Mouse (Mus musculus): ENCODE data around the gene Lamc2. TPM values are rescaled to one million over a fixed set of nuclear protein-coding genes. Genes with fewer than 3 reads are reported as not detected.
"Not testable (repeated sequence)": the region's sequence is repeated elsewhere in the genome, so short reads cannot be mapped to it uniquely, and the experiment has no call there.

Gene Lamc2
- total RNA-seq, 1 experiment from 2014 or later, result not detected

DNA sequence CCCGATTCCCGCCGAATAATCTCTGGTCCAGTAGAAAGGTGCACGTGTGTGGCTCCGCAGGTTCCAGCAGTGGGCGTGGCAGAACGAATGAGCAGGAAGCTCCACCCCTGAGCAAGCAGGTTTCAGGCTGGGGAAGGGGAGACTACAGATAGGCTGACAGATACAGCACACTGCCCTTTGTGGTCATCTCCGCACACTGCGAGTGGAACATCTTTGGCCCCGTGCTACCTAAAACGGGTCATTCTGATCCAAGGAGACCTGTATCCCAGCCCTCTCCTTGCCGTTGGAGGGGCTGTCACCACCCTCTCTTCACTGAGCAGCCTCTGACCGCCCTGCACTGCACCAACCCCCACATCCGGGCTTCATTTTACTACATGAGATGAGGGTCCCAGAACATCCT lies 103.0 kb downstream of the Lamc2 start:
- not testable (repeated sequence) for ATAC-seq (replicated peaks; ENCODE audit: insufficient number of reproducible peaks, low FRiP score, low TSS enrichment, poor library complexity, severe bottlenecking)

- ATAC-seq (replicated peaks; ENCODE audit: insufficient number of reproducible peaks, low FRiP score, low TSS enrichment, poor library complexity, severe bottlenecking), result no peak
These were observed 110.3 kb downstream of the Lamc2 start for GRCm38 (mm10) chr1:153075955-153076354.

GRCm38 (mm10) chr1:153075087-153075736 lies 111.0 kb downstream of the Lamc2 start:
- ATAC-seq (replicated peaks; ENCODE audit: insufficient number of reproducible peaks, low FRiP score, low TSS enrichment, poor library complexity, severe bottlenecking), result no peak

GRCm38 (mm10) chr1:153073441-153073840 lies 112.8 kb downstream of the Lamc2 start:
- ATAC-seq (replicated peaks; ENCODE audit: insufficient number of reproducible peaks, low FRiP score, low TSS enrichment, poor library complexity, severe bottlenecking), result no peak

Other genes starting within 250 kb of the Lamc2 start
- 0.38 to 2.0 TPM in 2 of 3 replicates, not detected in the other for gene Nmnat2, start 231.5 kb downstream of the Lamc2 start, total RNA-seq (2017)
- gene Lamc1, start 146.3 kb upstream of the Lamc2 start, total RNA-seq (2017), result 0.67 to 4.7 TPM (median 1.4 TPM) in 3 replicates
- gene Shcbp1l, start 238.7 kb upstream of the Lamc2 start, total RNA-seq (2017), result 0.64 to 1.1 TPM in 2 of 3 replicates, not detected in the other

Data from monocyte, adult 5-6 weeks (primary cell).